Mouse (Mus musculus): Measurements from ENCODE around the gene Nab2.
A peak's percentile ranks its signal among the peaks of the same experiment; 100 is the strongest.

The Nab2 gene

DNA sequence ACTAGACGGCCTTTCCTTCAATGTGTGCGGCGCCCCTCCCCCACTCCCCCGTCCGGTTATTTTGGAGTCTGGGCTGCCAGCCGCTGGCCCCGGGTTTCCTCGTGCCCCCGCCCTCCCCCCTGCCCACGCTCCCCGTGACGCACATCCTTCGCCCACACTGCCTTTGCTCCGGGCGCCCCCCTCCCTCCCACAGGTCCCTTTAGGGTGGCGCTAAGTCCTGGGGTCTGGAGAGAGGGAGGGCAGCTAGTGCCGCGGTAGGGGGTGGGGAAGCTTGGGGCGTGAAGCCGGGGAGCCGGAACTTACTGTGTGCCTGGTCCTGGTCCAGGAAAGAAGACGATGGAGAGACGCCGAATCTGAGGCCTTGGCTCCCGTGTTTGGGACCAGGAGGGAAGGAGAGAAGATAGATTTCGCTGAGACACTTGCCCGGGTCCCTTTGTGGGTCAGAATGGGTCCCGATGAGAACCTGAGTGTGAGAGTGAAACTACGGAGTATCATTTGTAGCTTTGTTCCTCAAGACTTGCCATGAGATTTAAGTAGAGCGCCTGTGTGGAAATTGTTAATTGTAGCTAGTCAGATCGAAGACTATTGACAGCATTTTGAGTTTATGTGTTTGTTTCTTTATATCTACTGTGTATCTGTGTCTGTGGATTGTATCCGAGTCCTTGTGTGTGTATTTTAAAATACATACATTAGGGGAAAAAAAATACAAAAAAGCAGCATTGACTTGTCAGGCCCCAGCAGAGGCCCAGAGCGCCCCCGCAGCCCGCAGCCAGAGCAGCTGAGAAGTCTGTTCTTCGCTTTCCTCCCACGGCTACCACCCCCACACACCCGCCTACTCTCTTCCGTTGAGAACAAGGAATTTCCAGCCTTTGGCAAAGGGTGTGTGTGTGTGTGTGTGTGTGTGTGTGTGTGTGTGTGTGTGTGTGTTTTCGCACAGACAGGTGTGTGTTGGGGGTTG, at the start of gene Nab2:
Gene Nab2 (minus strand): TSS at position 476 of the 958 bp plus-strand sequence.
- peak; percentile 78 for DNase-seq

DNA sequence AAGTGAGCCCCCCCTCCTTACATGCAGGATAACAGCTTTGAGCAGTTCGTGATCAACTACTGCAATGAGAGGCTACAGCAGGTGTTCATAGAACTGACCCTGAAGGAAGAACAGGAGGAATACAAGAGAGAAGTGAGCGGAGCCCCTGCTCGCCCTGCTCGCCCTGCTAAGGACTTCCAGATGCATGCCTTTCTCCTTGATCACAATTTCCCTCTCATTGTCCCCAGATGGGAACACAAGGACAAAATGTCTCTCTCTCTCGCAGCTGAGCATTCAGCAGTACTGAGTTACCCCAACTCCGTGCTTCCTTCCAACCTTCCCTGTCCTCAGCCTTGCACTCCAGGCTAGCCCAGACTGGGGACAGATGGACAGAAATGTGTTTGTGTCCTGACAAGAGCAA, 44.4 kb upstream of the Nab2 start:
- no peak for DNase-seq

DNA sequence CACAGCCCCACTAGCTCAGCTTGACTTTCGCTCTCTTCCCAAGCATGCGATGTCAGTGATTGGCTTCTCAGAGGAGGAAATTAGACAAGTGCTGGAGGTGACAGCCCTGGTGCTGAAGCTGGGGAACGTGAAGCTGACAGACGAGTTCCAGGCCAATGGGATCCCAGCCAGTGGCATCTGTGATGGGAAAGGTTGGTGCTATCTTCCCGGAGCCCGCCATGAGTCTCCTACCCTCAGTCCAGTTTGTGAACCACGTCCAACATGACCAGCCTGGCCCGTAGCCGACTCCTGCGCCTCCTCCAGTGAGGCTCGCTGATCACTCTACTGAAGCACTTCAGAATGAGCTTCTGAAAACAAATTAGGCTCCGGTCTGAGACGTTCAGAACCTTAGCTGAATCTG, 42.0 kb upstream of the Nab2 start:
- DNase-seq = no peak

DNA sequence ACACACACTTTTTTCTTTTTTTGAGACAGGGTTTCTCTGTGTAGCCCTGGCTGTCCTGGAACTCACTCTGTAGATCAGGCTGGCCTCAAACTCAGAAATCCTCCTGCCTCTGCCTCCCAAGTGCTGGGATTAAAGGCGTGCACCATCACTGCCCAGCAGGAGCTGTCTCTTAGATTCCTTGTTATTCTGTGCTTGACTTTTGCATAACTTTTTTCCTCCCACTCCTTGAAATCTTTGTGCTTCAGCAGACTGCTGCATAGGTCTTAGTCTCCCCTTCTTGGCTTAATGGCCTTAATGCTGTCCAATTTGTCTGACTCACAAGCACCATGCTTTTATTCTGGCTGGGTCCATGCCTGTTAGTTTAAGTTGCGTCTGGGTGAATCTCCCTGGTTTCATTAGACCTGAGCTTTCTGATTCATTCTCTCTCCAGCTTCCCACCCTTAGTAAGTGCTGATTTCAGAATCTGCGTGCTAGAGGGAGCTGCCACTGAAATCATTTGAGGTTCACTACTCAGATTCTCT, 40.5 kb upstream of the Nab2 start:
- no peak for DNase-seq

DNA sequence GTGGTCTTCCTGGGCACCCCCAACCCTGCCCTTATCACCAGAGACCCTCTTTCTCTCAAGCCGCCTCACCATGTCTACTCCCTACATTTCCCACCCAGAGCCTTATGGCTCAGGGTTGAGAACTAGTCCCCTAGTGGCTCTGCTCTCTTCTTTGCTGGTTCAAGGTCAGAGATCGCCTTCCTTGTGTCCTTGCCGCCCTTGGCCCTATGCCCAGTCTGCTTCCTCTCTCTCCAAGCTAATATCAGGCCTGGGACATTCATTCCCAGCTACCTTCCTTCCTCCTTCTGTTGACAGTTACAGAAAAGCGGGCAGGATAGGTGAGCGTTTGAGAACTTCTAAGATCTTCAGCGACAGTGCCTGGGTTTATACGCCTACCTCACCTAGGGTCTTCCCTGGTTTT, 39.4 kb upstream of the Nab2 start:
- DNase-seq = no peak

DNA sequence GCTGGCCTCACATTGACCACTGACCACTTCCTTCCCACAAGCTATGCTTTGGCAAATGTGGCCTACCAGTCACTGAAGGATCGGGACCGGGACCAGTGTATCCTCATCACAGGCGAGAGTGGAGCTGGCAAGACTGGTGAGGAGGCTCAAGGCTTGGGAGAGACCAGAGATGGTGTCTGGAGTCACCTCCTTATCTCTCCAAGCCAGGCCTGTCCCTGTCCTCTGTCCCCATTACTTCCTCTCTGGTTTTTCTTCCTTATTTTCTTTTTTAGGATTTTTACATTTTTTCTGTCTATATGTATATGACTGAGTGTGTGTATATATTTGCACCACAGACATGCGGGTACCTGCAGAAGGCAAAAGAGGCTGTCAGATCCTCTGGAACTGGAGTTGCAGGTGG, 37.4 kb upstream of the Nab2 start:
- no peak for DNase-seq

DNA sequence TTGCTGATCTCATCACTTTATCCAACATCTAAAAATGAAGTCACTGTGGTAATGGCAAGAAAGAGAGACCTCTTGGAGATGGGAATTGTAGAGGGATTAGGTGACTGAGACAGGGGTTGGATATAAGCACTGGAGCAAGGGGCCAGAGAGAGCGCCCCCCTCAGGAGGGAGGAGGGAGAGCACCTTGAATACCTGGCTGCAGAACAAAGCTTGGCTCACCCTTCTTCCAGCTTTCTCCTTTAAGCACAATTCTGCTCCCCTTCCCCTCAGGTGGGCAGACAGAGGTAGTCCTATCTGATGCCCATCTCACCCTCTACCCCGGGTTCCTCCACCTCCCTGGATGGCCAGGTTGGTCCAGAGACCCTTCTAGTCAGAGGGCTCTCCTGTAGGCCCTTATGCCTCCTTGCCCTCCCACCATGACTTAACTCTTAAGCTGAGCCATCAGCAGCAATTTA, 36.4 kb upstream of the Nab2 start, which contains the start of gene Myo1a:
Gene Myo1a (plus strand): TSS at position 405 of the 455 bp plus-strand sequence.
- no peak for DNase-seq

DNA sequence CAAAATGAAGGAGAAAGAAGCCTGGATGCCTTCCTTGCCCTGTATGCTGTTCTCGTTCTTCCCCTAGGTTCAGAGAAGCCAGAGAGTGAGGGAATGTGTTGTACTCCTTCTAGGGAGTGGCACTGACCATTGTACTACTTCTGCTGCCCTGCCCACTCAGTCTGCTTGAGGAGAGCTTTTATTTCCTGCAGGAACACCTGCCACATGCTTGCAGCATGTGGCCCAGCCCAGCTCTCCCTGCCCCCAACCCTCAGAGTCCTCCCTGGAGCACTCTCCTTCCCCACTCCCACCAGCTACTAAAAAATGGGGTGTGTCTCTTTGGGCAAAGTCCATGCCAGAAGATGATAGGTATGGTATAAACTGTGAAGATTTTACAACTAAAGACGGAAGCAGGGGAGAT, 35.9 kb upstream of the Nab2 start:
- DNase-seq = no peak

DNA sequence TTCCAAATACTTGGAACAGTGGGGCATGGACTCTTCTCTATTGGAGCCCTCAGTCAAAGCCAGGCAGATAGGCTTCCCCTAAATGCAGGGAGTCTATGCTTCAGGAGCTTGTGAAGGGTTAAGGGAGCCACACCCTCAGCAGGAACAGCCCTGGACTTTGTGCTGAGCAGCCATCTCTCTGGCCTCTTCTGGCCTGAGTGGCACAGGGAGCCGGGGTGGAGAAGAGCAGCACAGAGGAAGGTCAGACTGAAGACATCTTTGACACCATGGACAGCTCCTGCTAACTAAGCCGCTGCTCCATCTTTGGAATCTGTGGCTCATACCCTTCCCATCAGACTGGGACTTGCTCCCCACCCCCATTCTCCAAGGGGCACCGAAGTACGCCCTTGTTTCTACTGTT, 34.9 kb upstream of the Nab2 start:
- peak; percentile 55 for DNase-seq

DNA sequence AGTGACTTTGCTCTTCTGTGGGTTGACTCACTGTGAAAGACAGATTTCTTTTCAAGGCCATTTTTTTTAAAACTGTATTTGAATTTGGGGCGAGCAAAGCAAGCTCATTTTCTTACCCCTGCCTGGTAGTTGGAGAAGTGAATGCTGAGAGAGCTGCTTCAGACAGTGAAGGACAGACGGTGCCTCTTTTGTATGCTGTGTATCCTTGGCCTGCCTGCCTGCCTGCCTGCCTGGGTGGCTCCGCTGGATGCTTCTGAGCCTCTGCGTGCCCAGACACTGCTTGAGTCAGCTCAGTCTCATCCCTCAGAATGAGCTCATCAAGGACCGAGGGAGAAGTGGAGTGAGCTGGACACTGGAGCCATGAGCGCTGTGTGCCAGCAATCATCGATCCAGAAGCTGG, 30.6 kb upstream of the Nab2 start:
- DNase-seq = no peak

DNA sequence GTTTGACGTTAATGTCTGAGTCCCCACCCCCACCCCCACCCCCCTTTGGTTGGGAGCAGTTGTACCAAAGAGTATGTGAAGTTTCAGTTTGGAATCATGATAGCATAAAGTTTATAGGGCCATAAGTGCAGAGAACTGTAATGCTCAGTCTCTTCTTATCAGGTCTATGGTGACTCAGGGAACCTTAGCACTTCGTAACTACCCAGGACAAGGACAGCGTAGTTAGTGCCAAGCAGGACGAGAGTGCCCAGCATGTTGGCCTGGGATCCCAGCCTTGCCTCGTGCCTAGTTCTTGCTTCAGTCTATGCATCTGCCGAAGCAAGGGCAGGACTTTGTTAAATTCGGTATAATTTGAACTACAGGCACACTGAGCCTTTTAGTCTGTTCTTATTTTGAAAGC, 27.4 kb upstream of the Nab2 start:
- DNase-seq = no peak

DNA sequence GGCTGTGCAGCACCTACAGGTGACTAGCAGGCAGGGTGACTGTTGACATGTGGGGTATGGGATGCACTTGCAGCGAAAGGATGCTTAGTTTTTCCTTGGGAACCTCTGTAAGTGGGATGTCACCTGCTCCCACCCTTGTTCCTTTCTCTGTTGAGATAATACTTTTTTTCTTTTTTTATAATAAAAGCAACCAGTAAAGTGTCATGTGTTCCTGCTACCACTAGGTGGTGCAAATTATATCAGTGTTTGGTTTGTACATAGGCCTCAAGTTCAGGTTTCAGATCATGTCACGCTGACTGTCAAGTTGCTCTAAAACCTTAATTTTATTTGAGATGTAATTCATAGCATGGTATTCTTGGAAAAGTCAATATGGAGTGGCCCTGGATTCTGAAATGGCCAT, 26.3 kb upstream of the Nab2 start:
- DNase-seq = peak; percentile 49

DNA sequence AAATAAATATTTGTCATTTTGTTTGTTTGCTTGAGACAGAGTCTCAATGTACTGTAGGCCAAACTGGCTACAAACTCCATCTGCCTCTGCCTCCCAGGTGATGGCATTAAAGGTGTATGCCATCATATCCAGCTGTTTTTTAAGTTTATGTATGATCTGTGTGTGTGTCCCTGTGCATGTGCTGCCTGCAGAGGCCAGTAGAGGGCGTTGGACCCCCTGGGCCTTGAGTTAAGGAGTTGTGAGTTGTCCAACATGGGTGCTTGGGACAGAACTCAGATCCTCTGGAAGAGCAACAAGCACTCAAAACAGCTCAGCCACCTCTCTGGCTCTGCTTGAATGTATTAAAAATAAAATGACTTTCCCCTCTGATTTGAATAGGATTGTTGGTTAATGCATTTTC, 22.7 kb upstream of the Nab2 start:
- DNase-seq = no peak

DNA sequence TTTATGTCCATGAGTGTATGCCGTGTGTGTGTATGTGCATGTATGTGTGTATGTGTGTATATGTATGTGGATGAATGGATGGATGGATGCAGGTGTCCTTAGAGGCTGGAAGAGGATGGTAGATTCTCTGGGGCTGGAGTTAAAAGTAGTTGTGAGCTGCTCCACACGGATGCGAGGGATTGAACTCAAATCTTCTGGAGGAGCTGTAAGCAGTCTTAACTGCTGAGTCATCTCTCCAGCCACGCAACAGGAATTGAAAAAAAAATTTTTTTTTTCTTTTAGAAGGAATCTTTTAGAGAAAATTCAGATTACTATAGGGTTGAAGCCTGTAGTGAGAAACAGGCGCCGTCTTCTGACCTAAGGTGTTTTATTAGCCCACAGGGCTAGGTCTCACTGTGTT, 14.5 kb upstream of the Nab2 start:
- no peak for DNase-seq

DNA sequence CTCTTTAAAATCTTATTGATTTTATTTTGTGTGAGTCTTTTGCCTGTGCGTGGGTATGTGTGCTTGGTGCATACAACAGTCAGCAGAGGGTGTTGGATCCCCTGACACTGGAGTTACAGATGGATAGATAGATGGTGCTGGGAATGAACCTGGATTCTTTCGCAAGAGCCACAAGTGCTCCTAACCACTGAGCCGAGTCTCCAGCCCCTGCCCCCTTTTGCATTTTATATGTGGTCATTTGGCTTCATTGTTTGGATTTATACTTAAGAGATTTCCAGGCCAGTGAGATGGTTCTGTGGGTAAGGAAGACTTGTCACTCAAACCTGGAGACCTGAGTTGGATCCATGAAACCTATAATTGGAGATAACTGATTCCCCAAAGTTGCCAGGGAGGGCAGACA, 11.5 kb upstream of the Nab2 start:
- no peak for DNase-seq

DNA sequence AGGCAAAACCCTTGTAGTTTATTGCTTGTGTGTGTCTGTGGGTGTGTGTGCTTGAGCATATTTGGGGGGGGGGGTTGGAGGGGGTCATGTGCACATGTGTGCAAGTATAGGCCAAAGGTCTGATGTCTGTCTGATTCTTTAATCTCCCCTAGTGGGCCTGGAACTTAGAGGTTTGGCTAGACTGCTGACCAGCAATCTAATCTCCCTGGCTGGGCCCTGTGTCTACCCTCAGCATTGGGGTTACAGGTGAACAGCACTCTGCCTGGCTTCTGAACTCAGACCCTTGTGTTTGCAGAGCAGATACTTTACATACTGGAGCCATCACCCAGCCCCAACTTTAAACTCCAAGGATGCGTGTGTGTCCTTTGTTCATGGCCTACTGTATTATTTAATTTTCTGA, 10.8 kb upstream of the Nab2 start:
- DNase-seq = no peak

DNA sequence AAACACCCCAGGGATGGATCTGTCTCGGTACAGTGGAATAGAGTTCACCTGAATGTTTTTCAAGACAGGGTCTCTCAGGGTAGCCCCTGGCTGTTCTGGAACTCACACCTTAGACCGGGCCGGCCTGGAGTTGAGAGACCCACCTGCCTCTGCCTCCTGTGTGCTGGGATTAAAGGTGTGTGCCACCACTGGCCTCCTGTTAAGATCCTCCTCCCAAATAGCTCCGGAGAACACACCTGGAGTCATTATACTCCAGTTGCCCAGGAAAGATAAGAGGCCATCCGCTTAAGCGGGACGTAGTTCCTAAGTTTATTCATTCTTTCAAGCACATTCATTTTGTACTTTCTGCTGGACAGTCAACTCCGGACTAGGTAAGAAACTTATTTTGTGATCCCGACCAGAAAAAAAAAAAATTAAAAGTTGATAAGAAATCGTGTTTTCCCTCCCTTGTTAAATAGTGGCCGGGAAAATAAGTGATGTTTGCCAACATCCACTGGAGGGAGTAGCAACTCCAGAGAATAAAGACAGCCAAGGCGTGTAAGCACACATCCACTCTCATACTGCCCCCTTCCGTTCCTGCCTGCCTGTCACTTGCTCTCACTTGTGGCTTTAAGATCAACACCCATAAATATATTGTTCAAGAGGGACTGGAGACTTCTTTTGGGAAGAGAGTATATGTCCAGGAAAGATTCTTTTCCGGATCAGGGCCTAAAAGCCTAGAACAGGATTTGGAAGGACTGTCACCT, 9.4 kb upstream of the Nab2 start:
- peak; percentile 85 for DNase-seq

DNA sequence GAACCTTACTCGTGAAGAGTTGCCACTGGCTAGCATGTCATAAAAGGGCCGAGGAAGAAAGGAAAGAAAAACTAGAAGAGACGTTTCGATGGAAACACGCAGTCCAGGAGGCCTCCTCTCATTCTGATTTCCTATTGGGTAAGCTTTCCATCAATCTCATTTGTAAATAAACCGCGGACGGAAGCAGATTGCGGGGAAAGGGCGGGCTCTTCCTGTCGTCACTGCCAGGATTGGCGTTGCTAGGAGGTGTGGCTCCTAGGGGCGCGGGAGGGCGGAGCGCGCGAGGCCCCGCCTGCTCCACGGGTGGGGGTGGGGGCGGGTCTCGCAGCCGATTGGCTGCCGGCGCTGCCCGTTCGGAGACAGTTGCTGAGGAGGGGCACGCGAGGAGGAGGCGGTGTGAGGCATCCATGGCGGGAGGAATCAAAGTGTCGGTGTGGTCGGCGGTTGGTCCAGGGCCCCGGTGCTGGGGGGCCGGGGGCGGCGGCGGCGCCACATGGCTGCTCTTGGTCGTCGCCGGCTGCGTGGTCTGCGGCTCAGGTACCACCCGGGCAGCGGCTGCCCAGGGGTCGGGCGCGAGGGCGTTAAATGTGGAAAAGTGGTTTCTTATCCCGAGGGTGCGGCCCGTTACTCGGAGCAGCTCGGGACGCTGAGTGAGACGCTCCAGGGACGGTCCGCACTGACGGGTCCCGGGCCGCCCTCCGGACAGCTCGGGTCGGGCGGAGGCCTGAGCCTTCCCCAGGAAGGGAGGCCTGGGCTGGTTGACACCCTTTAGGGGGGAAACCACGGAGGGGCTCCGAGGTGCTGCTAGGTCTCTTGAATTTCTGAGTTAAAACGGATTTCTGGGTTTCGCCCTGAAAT, 8.6 kb upstream of the Nab2 start:
- peak; percentile 99 for DNase-seq

DNA sequence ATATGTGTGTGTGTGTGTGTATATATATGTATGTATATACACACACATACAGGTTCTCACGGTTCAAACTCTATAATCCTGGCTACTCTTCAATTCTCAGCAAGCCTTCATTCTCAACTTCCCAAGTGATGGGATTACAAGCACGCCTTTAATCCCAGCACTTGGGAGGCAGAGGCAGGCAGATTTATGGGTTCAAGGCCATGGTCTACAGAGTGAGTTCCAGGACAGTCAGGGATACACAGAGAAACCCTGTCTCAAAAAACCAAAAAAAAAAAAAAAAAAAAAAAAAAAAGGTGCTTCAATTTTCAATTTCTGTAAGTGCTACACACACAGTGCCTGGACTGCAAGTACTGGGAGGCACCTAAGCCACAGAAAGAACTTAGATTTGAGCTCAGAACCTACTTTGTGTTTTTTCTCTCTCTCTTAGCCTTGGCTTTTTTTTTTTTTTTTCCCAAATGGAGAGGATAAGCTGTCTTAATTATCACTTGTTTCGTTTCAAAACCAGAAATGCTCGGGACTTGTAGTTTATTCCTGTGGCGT, 7.6 kb upstream of the Nab2 start:
- no peak for DNase-seq

DNA sequence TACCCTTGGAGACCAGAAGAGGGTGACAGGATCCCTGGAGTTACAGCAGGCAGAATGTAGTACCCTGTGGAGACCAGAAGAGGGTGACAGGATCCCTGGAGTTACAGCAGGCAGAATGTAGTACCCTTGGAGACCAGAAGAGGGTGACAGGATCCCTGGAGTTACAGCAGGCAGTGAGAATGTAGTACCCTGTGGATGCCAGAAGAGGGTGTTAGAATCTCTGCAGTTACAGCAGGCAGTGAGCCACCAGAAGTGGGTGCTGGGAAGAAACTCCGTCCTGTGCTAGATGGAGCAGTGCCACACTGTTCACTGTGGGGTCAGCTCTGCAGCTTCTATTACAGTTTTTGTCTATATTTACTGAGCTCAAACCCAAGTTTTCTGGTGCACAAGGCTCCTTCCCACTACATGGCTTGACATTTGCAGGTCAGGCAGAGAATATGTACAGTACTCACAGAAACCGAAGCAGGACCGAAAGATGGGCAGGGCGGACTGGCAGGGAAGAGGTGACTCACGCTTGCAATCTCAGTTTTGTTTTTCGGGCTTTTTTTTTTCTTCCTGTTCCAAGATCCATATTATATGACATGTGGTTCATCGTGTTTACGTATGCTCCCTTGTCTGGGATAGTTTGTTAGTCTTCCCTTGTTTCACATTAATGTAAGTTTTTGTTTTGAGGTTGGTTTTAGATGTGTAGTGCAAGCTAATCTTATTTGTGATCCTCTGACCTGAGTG, 6.6 kb upstream of the Nab2 start:
- peak; percentile 73 for DNase-seq

DNA sequence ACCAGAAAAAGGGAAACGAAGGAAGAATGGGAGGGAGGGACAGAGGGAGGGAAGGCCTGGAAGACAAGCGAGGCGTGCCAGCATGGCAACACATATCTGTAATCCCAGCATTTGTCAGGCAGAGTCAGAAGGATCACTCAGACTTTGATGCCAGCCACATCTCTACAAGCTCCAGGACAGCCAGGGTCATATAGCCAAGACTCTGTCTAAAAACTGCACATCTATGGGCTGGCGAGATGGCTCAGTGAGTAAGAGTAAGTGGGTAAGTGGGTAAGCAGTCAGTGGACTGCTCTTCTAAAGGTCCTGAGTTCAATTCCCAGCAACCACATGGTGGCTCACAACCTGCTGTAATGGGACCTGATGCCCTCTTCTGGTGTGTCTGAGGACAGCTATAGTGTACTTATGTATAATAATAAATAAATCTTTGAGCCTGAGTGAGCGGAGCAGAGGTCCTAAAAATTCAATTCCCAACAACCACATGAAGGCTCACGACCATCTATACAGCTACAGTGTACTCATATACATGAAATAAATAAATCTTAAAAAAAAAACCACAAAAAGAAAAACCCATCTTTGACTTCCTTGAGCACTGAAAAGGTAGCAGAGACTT, 5.8 kb upstream of the Nab2 start:
- DNase-seq = no peak

Data from embryo, embryonic 11 days (tissue).